Mouse (Mus musculus) megakaryocyte, embryonic 14.5 days (primary cell): ENCODE results near the gene Vmp1.

ENCODE experiments used
- FLI1 ChIP-seq: IDR thresholded peaks from 2 replicates; pipeline ENCODE4 v1.6.1; 2012; ENCODE audit warnings: low read length, inconsistent platforms, mixed read lengths
- GATA1 ChIP-seq: IDR thresholded peaks from 3 replicates; pipeline ENCODE4 v1.6.1; 2012; ENCODE audit warnings: mixed read lengths, low read length, inconsistent platforms, borderline replicate concordance

GRCm38 (mm10) chr11:86587830-86588229 lies 95.8 kb downstream of the Vmp1 start:
- TF ChIP-seq GATA1 (no peak), FLI1 (no peak)
